Mouse (Mus musculus) limb, embryonic 14.5 days (tissue): ENCODE data around the gene Rragd. TPM values are rescaled to one million over a fixed set of nuclear protein-coding genes. Genes with fewer than 3 reads are reported as not detected.

ENCODE experiments used
- ATAC-seq: fragments of 200-750 bp; cut with Nextera tagmentation; 2 replicates; pipeline ENCODE4 v1.8.0; 2017; ENCODE audit warnings: low read depth, moderate number of reproducible peaks, moderate TSS enrichment; ENCODE audit not compliant: low FRiP score
- DNase-seq: peaks from one replicate; pipeline ENCODE4 v3.0.0-alpha.2; 2015; ENCODE audit warnings: low spot score
- H3K27ac ChIP-seq: fragments of 300-500 bp; sonication (generic); replicated peaks from 2 replicates; pipeline ENCODE4 v1.5.1; 2014; ENCODE audit warnings: low read depth, mild to moderate bottlenecking, low read length, moderate library complexity, mixed read lengths
- H3K27me3 ChIP-seq: fragments of 300-500 bp; sonication (generic); 2 replicates; pipeline ENCODE4 v1.6.1; 2014; ENCODE audit warnings: low read length, mixed read lengths; ENCODE audit not compliant: control insufficient read depth, insufficient read depth
- H3K36me3 ChIP-seq: fragments of 300-500 bp; sonication (generic); 2 replicates; pipeline ENCODE4 v1.6.1; 2014; ENCODE audit warnings: mild to moderate bottlenecking, low read length, moderate library complexity, mixed read lengths; ENCODE audit not compliant: control insufficient read depth, insufficient read depth
- H3K4me1 ChIP-seq: fragments of 300-500 bp; sonication (generic); 2 replicates; pipeline ENCODE4 v1.6.1; 2014; ENCODE audit warnings: antibody characterized with exemption, low read length, mixed read lengths; ENCODE audit not compliant: control insufficient read depth, insufficient read depth
- H3K4me2 ChIP-seq: fragments of 300-500 bp; sonication (generic); replicated peaks from 2 replicates; pipeline ENCODE4 v1.6.1; 2014; ENCODE audit warnings: low read depth, mild to moderate bottlenecking, low read length, moderate library complexity; ENCODE audit not compliant: severe bottlenecking
- H3K4me3 ChIP-seq: fragments of 300-500 bp; sonication (generic); replicated peaks from 2 replicates; pipeline ENCODE4 v1.5.1; 2014; ENCODE audit warnings: low read length
- H3K9ac ChIP-seq: fragments of 300-500 bp; sonication (generic); 2 replicates; pipeline ENCODE4 v1.6.1; 2014; ENCODE audit warnings: mild to moderate bottlenecking, low read depth, low read length, moderate library complexity; ENCODE audit not compliant: severe bottlenecking
- H3K9me3 ChIP-seq: fragments of 300-500 bp; sonication (generic); 2 replicates; pipeline ENCODE4 v1.6.1; 2016; ENCODE audit warnings: low read length; ENCODE audit not compliant: control insufficient read depth
- POLR2A ChIP-seq: fragments of 200-500 bp; IDR thresholded peaks from 2 replicates; pipeline ENCODE4 v1.8.0; 2012; ENCODE audit warnings: inconsistent platforms, mild to moderate bottlenecking, moderate library complexity, borderline replicate concordance; ENCODE audit not compliant: insufficient read depth, insufficient read length; ENCODE audit errors: extremely low read depth
- WGBS: fragments of 180-500 bp; shearing (Covaris S2); extraction: QIAGEN DNeasy Blood & Tissue Kit; methylation state at CpG from one replicate; pipeline ENCODE4 v1.1.7; 2014; 5-methylcytosine and 5-hydroxymethylcytosine counted together
- polyA plus RNA-seq, 2 experiments: library from polyadenylated mRNA; depleted of rRNA in 1 of 2; stranded (reverse) in 1 of 2; unstranded in 1 of 2; fragments of >200 nt; fragmentation: Nextera tagmentation in 1 of 2; extraction: Ambion mirVana in 1 of 2; gene quantifications; 2 replicates each; pipeline versions ENCODE4 v1.2.1 to v1.2.3; 2012 to 2014

Gene Rragd
- polyA plus RNA-seq, 2 experiments, result 12.3 to 13.1 TPM

- WGBS, result 25% methylated on average over 3 of the region's 3 CpGs
- no peaks in the 10 kb centered on the region for H3K9me3 ChIP-seq
- no peaks in the 10 kb centered on the region for H3K36me3 ChIP-seq
- TF ChIP-seq POLR2A, result no peak
- no peak overlapping the region for H3K9ac ChIP-seq
- DNase-seq (no peak), ATAC-seq (no peak)
- no peak overlapping the region for H3K4me3 ChIP-seq
- H3K27me3 ChIP-seq, result no peaks in the 10 kb centered on the region
- no peak overlapping the region for H3K27ac ChIP-seq
- peaks cover 9% of the 10 kb centered on the region; the same call in 1 of the 2 replicates for H3K4me1 ChIP-seq
- H3K4me2 ChIP-seq, result no peak overlapping the region
These were observed 2.8 kb downstream of the Rragd start for GRCm38 (mm10) chr4:32985684-32986083.

- Histone ChIP-seq H3K9me3 (no peaks in the 10 kb centered on the region), H3K4me2 (no peak overlapping the region), H3K4me1 (peaks cover 9% of the 10 kb centered on the region; the same call in 1 of the 2 replicates), H3K27ac (no peak overlapping the region), H3K4me3 (no peak overlapping the region), H3K9ac (no peak overlapping the region), H3K36me3 (no peaks in the 10 kb centered on the region), H3K27me3 (no peaks in the 10 kb centered on the region)
- no peak for DNase-seq
- ATAC-seq, result no peak
- no peak for TF ChIP-seq POLR2A
- WGBS, result 41% methylated on average over 3 of the region's 3 CpGs
These were observed 4.2 kb downstream of the Rragd start for GRCm38 (mm10) chr4:32987006-32987405.

- no peak for TF ChIP-seq POLR2A
- no peak for ATAC-seq
- peaks cover 7% of the 10 kb centered on the region; the same call in 1 of the 2 replicates for H3K4me1 ChIP-seq
- H3K4me2 ChIP-seq, result no peak overlapping the region
- no peak overlapping the region for H3K9ac ChIP-seq
- 78% methylated on average over 2 of the region's 2 CpGs for WGBS
- no peaks in the 10 kb centered on the region for H3K27me3 ChIP-seq
- H3K4me3 ChIP-seq, result no peak overlapping the region
- DNase-seq, result no peak
- H3K9me3 ChIP-seq, result no peaks in the 10 kb centered on the region
- H3K27ac ChIP-seq, result no peak overlapping the region
- H3K36me3 ChIP-seq, result no peaks in the 10 kb centered on the region
These were observed 6.5 kb downstream of the Rragd start for GRCm38 (mm10) chr4:32989346-32989745.

- H3K4me1 ChIP-seq, result no peaks in the 10 kb centered on the region
- no peak for TF ChIP-seq POLR2A
- H3K9ac ChIP-seq, result no peak overlapping the region
- no peaks in the 10 kb centered on the region for H3K9me3 ChIP-seq
- no peaks in the 10 kb centered on the region for H3K27me3 ChIP-seq
- H3K4me2 ChIP-seq, result no peak overlapping the region
- ATAC-seq (no peak), DNase-seq (no peak)
- no peak overlapping the region for H3K27ac ChIP-seq
- no peak overlapping the region for H3K4me3 ChIP-seq
- WGBS, result 68% methylated on average over 3 of the region's 3 CpGs
- no peaks in the 10 kb centered on the region for H3K36me3 ChIP-seq
These were observed 11.3 kb downstream of the Rragd start for GRCm38 (mm10) chr4:32994168-32994567.

- DNase-seq (no peak), ATAC-seq (no peak)
- Histone ChIP-seq H3K9ac (no peak overlapping the region), H3K27me3 (no peaks in the 10 kb centered on the region), H3K4me3 (no peak overlapping the region), H3K4me2 (no peak overlapping the region), H3K27ac (no peak overlapping the region), H3K36me3 (no peaks in the 10 kb centered on the region), H3K9me3 (no peaks in the 10 kb centered on the region), H3K4me1 (no peaks in the 10 kb centered on the region)
- 90% methylated on average over 5 of the region's 5 CpGs for WGBS
- no peak for TF ChIP-seq POLR2A
These were observed 13.2 kb downstream of the Rragd start for GRCm38 (mm10) chr4:32996083-32996482.

GRCm38 (mm10) chr4:32997571-32997970, 14.7 kb downstream of the Rragd start:
- no peaks in the 10 kb centered on the region for H3K4me1 ChIP-seq
- H3K4me2 ChIP-seq, result no peak overlapping the region
- no peaks in the 10 kb centered on the region for H3K36me3 ChIP-seq
- DNase-seq, result no peak
- H3K27ac ChIP-seq, result no peak overlapping the region
- no peak for ATAC-seq
- WGBS, result 80% methylated on average over 5 of the region's 5 CpGs
- H3K9ac ChIP-seq, result no peak overlapping the region
- no peaks in the 10 kb centered on the region for H3K27me3 ChIP-seq
- H3K4me3 ChIP-seq, result no peak overlapping the region
- H3K9me3 ChIP-seq, result no peaks in the 10 kb centered on the region
- no peak for TF ChIP-seq POLR2A
